Mouse (Mus musculus) small intestine, adult 2 months (tissue): ENCODE results near the gene Dbp.

ENCODE experiments used
- CTCF ChIP-seq: fragments of 200-500 bp; IDR thresholded peaks from 2 replicates; pipeline ENCODE4 v1.5.1; 2012; ENCODE audit warnings: low read depth, mild to moderate bottlenecking, control low read depth, inconsistent platforms, low read length, moderate library complexity, mixed read lengths; ENCODE audit not compliant: insufficient replicate concordance, insufficient read length; ENCODE audit errors: extremely low read depth
- POLR2A ChIP-seq: fragments of 200-500 bp; IDR thresholded peaks from 2 replicates; pipeline ENCODE4 v1.6.1; 2012; ENCODE audit warnings: low read depth, mild to moderate bottlenecking, control low read depth, inconsistent platforms, low read length, moderate library complexity

- no peak for TF ChIP-seq POLR2A
- TF ChIP-seq CTCF = no peak
Observed at GRCm38 (mm10) chr7:45689800-45690199, 15.1 kb upstream of the Dbp start.
